In the genomic region with DNA sequence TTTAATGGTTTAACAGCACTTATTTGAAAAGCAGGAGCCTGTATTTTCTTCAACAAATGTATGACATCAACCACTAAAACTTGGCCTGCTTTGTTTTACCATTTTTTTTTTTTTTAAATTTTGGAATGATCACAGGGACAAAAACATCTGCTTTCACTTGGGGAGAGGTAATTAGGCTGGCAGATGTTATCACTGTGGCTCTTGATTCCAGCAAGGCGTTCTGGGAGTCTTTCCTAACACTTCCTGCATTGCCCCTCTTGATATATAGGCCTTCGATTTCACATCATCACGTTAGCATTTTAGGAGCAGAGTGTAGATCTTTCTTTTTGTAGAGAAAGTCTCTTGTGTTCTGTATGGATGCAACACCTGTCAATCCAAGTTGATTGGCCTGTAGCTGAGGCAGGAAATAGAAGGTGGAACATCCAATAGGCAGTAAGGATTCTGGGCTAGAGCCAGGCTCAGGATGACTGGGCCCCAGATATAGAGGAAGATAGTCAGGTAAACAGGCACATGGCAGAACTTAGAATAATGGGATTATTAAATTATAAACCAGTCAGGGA, we compare ENCODE assay signal across 28 mouse cellular contexts. TPM values are rescaled to one million over a fixed set of nuclear protein-coding genes. Genes with fewer than 3 reads are reported as not detected.
DNase-seq lines count a peak whose midpoint lies in the region; ATAC-seq and TF ChIP-seq lines count a peak whose summit lies in the region.
"Had no signal": no experiment of that assay in that cellular context is flagged by ENCODE, and none has a peak within 500 bp of the region (broad histone marks: within the 10 kb centered on the region; RNA-seq: fewer than 3 reads in every experiment).

No protein-coding gene starts in this region.

- H3K36me3 ChIP-seq in MEL (ENCODE audit: control insufficient read depth in 1 of 2, insufficient read depth in 2 of 2, low read length in 2 of 2), result no peaks in the 10 kb centered on the region
- peaks cover 67% of the 10 kb centered on the region for H3K36me3 ChIP-seq in hindbrain, embryonic 13.5 days
- H3K36me3 ChIP-seq: embryonic facial prominence, embryonic 15.5 days; stomach, embryonic 15.5 days had no signal

- H3K9me3 ChIP-seq in MEL (replicated peaks; ENCODE audit: insufficient read depth, low read length), result no peaks in the 10 kb centered on the region
- no peaks in the 10 kb centered on the region for H3K9me3 ChIP-seq in hindbrain, embryonic 13.5 days
- H3K9me3 ChIP-seq: embryonic facial prominence, embryonic 15.5 days; stomach, embryonic 15.5 days had no signal

- H3K4me2 ChIP-seq in hindbrain, embryonic 13.5 days, result no peak overlapping the region
- H3K4me2 ChIP-seq: embryonic facial prominence, embryonic 15.5 days; liver, embryonic 11.5 days; stomach, embryonic 15.5 days had no signal

- TF ChIP-seq POLR2A in MEL (IDR thresholded peaks at IDR 0.05; ENCODE audit: control insufficient read depth in 1 of 2, insufficient read depth in 1 of 2, low read depth in 1 of 2, low read length in 2 of 2, poor library complexity in 1 of 2), result no peak

- ATAC-seq in hindbrain, embryonic 13.5 days (ENCODE audit: low FRiP score), result no peak
- ATAC-seq: activated CD4-positive, CD25-positive, alpha-beta regulatory T cell, adult 4 months had no signal

- intact Hi-C loops in gastrocnemius, adult 2 months (cut with DNase I), result no loop called here
- intact Hi-C loops in gastrocnemius, postnatal 36 days (cut with DNase I), result no loop called here

- no peaks in the 10 kb centered on the region; a peak in 1 of 4 replicates for H3K27me3 ChIP-seq in MEL (ENCODE audit: control insufficient read depth in 1 of 2, insufficient read depth in 2 of 2, low read length in 2 of 2)
- H3K27me3 ChIP-seq in hindbrain, embryonic 13.5 days, result peaks cover 26% of the 10 kb centered on the region

- TF ChIP-seq RAD21 in MEL (IDR thresholded peaks at IDR 0.05; ENCODE audit: low read depth, low read length), result no peak

- H3K79me2 ChIP-seq in MEL (ENCODE audit: control insufficient read depth, insufficient read depth, low read length, poor library complexity), result no peaks in the 10 kb centered on the region

- H3K4me3 ChIP-seq in gastrocnemius, adult 2 months, result no peak overlapping the region
- H3K4me3 ChIP-seq in MEL (ENCODE audit: control insufficient read depth in 1 of 2, insufficient read depth in 1 of 2, low read depth in 2 of 2, low read length in 2 of 2), result no peak overlapping the region
- no peak overlapping the region for H3K4me3 ChIP-seq in hindbrain, embryonic 13.5 days
- H3K4me3 ChIP-seq: embryonic facial prominence, embryonic 15.5 days; stomach, embryonic 15.5 days had no signal

- no peaks in the 10 kb centered on the region for H3K4me1 ChIP-seq in MEL (ENCODE audit: control insufficient read depth in 1 of 2, insufficient read depth in 2 of 2, low read length in 2 of 2)
- peaks cover 7% of the 10 kb centered on the region for H3K4me1 ChIP-seq in hindbrain, embryonic 13.5 days (replicated peaks)

- no peak overlapping the region for H3K9ac ChIP-seq in MEL (ENCODE audit: control insufficient read depth, low read depth, low read length, poor library complexity, severe bottlenecking)
- no peak overlapping the region for H3K9ac ChIP-seq in hindbrain, embryonic 13.5 days
- H3K9ac ChIP-seq: embryonic facial prominence, embryonic 15.5 days; stomach, embryonic 15.5 days had no signal

- no peak for DNase-seq in gastrocnemius, adult 2 months
- DNase-seq in gastrocnemius, postnatal 36 days, result no peak
- DNase-seq in MEL (ENCODE audit: low read depth, low spot score) (peak; percentile 4), ZHBTc4 (ENCODE audit: low read depth, low spot score) (peak; percentile 72)
- DNase-seq in thymus, postnatal 25 days, result no peak
- no peak for DNase-seq in left cerebral cortex, adult 8-10 months (ENCODE audit: low spot score in 2 of 2)
- DNase-seq: adrenal gland, postnatal 14 days; cerebellum, postnatal 25 days; gastrocnemius, postnatal 10 days; kidney, adult 18-20 months; kidney, postnatal 10 days; left cerebral cortex, postnatal 4 days; lung, adult 18-20 months; right cerebral cortex, postnatal 14 days; thymus, adult 18-20 months had no signal

- peak overlapping the region; percentile 20; the same call in 1 of the 2 replicates for H3K27ac ChIP-seq in gastrocnemius, adult 2 months
- H3K27ac ChIP-seq in MEL (ENCODE audit: control insufficient read depth, low read depth, low read length), result no peak overlapping the region
- H3K27ac ChIP-seq in hindbrain, embryonic 13.5 days, result no peak overlapping the region
- H3K27ac ChIP-seq: embryonic facial prominence, embryonic 15.5 days; stomach, embryonic 15.5 days had no signal

- 75% methylated on average over 3 of the region's 3 CpGs for WGBS in hindbrain, embryonic 13.5 days

- TF ChIP-seq CTCF in gastrocnemius, adult 2 months (IDR thresholded peaks at IDR 0.05), result no peak
- no peak for TF ChIP-seq CTCF in MEL (IDR thresholded peaks at IDR 0.05 in 2 of 3, conservative IDR thresholded peaks at IDR 0.05 in 1 of 3; ENCODE audit: control insufficient read depth in 1 of 3, insufficient read depth in 1 of 3, low read depth in 2 of 3, low read length in 3 of 3, poor library complexity in 1 of 3, severe bottlenecking in 1 of 3)

- no peak for TF ChIP-seq EP300 in MEL (IDR thresholded peaks at IDR 0.05; ENCODE audit: low read depth in 1 of 2, low read length in 2 of 2)

TF ChIP-seq in MEL, 35 proteins besides CTCF, POLR2A, EP300 and RAD21:
- TF ChIP-seq ETS1 (IDR thresholded peaks at IDR 0.05; ENCODE audit: low read depth, low read length) (no peak), SIN3A (IDR thresholded peaks at IDR 0.05; ENCODE audit: low read length) (no peak), RCOR1 (IDR thresholded peaks at IDR 0.05; ENCODE audit: low read depth, low read length) (no peak), POLR2AphosphoS2 (IDR thresholded peaks at IDR 0.05; ENCODE audit: low read length) (no peak), GABPA (IDR thresholded peaks at IDR 0.05; ENCODE audit: low read depth, low read length) (no peak), TAL1 (IDR thresholded peaks at IDR 0.05; ENCODE audit: low read length) (no peak), TCF12 (IDR thresholded peaks at IDR 0.05; ENCODE audit: low read depth, low read length) (no peak), E2F4 (IDR thresholded peaks at IDR 0.05; ENCODE audit: borderline replicate concordance, low read depth, low read length) (no peak), ZKSCAN1 (IDR thresholded peaks at IDR 0.05; ENCODE audit: low read depth, low read length) (no peak), NELFE (IDR thresholded peaks at IDR 0.05; ENCODE audit: low read depth, low read length) (no peak), ZNF384 (IDR thresholded peaks at IDR 0.05; ENCODE audit: low read depth, low read length) (no peak), MYC (IDR thresholded peaks at IDR 0.05; ENCODE audit: low read depth, low read length) (no peak), MYB (IDR thresholded peaks at IDR 0.05; ENCODE audit: low read depth, low read length) (no peak), USF1 (IDR thresholded peaks at IDR 0.05; ENCODE audit: low read depth, low read length) (no peak), MAFK (IDR thresholded peaks at IDR 0.05; ENCODE audit: borderline replicate concordance, low read depth, low read length) (no peak), MXI1 (IDR thresholded peaks at IDR 0.05; ENCODE audit: low read depth, low read length) (no peak), USF2 (IDR thresholded peaks at IDR 0.05; ENCODE audit: borderline replicate concordance in 1 of 2, insufficient read depth in 1 of 2, low read depth in 1 of 2, low read length in 2 of 2) (no peak), GATA1 (IDR thresholded peaks at IDR 0.05; ENCODE audit: low read depth, low read length) (no peak), MEF2A (IDR thresholded peaks at IDR 0.05; ENCODE audit: extremely low read depth, insufficient replicate concordance, low read depth, low read length, poor library complexity, severe bottlenecking) (no peak)

RNA-seq across cellular contexts. Expression of a gene that starts 14.1 kb away (rescaled TPM):
- under 1 TPM; 0.20 TPM for total RNA-seq in gastrocnemius, adult 2 months (2021)
- total RNA-seq in gastrocnemius, postnatal 36 days (2021), result under 1 TPM; 0.59 to 0.62 TPM
- total RNA-seq in MEL (2012; rRNA removed), result not detected in 2 replicates
- not detected for polyA plus RNA-seq in MEL (2012; ENCODE audit: insufficient read depth in 1 of 2, insufficient read length in 2 of 2, low read depth in 1 of 2, low replicate concordance in 2 of 2, missing spikeins in 1 of 2)
- 100 to 1,000 TPM; 146 to 157 (median 150) TPM for total RNA-seq in left cerebral cortex, adult 8-10 months (2022)
- 121 and 134 TPM in 2 replicates for polyA plus RNA-seq in hindbrain, embryonic 13.5 days (2015; fragmentation: Nextera tagmentation; extraction: Ambion mirVana)
- total RNA-seq: megakaryocyte-erythroid progenitor cell, adult 5-6 weeks; neutrophil, adult 5-6 weeks had no signal
- polyA plus RNA-seq: activated CD4-positive, CD25-positive, alpha-beta regulatory T cell, adult 4 months had no signal

RNA-seq across cellular contexts. Expression of a gene that starts 18.5 kb away (rescaled TPM):
- total RNA-seq in gastrocnemius, adult 2 months (2021), result 10 to 100 TPM in 1 of 2 experiments, 1 to 10 TPM in 1; 1.4 to 10.7 TPM
- total RNA-seq in gastrocnemius, postnatal 36 days (2021), result 1 to 10 TPM; 2.3 to 3.5 TPM
- not detected in 2 replicates for total RNA-seq in MEL (2012; rRNA removed)
- not detected for polyA plus RNA-seq in MEL (2012; ENCODE audit: insufficient read depth in 1 of 2, insufficient read length in 2 of 2, low read depth in 1 of 2, low replicate concordance in 2 of 2, missing spikeins in 1 of 2)
- not detected for total RNA-seq in left cerebral cortex, adult 8-10 months (2022)
- polyA plus RNA-seq in hindbrain, embryonic 13.5 days (2015; fragmentation: Nextera tagmentation; extraction: Ambion mirVana), result not detected in 2 replicates
- total RNA-seq: adrenal gland, postnatal 14 days; gastrocnemius, postnatal 10 days; layer of hippocampus, adult 18-20 months; layer of hippocampus, postnatal 25 days; left cerebral cortex, postnatal 4 days; megakaryocyte-erythroid progenitor cell, adult 5-6 weeks; midbrain, postnatal 0 days; neutrophil, adult 5-6 weeks had no signal
- polyA plus RNA-seq: activated CD4-positive, CD25-positive, alpha-beta regulatory T cell, adult 4 months; brain, embryonic 14.5 days; embryonic facial prominence, embryonic 15.5 days; heart, postnatal 0 days; hindbrain, embryonic 11.5 days; liver, embryonic 11.5 days; midbrain, postnatal 0 days; stomach, embryonic 15.5 days had no signal

RNA-seq across cellular contexts. Expression of a gene that starts 24.3 kb away (rescaled TPM):
- total RNA-seq in gastrocnemius, adult 2 months (2021), result 10 to 100 TPM; 27.1 to 43.3 TPM
- total RNA-seq in gastrocnemius, postnatal 36 days (2021), result 10 to 100 TPM; 22.0 to 28.9 TPM
- not detected in 2 replicates for total RNA-seq in MEL (2012; rRNA removed)
- polyA plus RNA-seq in MEL (2012; ENCODE audit: insufficient read depth in 1 of 2, insufficient read length in 2 of 2, low read depth in 1 of 2, low replicate concordance in 2 of 2, missing spikeins in 1 of 2), result not detected
- total RNA-seq in left cerebral cortex, adult 8-10 months (2022), result 100 to 1,000 TPM in 1 of 4 experiments, 10 to 100 TPM in 3; 90.7 to 103 (median 99.6) TPM
- 3.8 and 4.8 TPM in 2 replicates for polyA plus RNA-seq in hindbrain, embryonic 13.5 days (2015; fragmentation: Nextera tagmentation; extraction: Ambion mirVana)
- total RNA-seq: megakaryocyte-erythroid progenitor cell, adult 5-6 weeks; neutrophil, adult 5-6 weeks had no signal
- polyA plus RNA-seq: activated CD4-positive, CD25-positive, alpha-beta regulatory T cell, adult 4 months had no signal

Comparison
In these comparisons a context has a peak if more than half of its experiments do, and no peak if none do; other contexts are left out.
1. DNase-seq: peak in MEL (single experiment) and ZHBTc4 (single experiment); none in gastrocnemius, adult 2 months (single experiment), gastrocnemius, postnatal 36 days (0 of 2), thymus, postnatal 25 days (single experiment) and left cerebral cortex, adult 8-10 months (0 of 2).
2. RNA of a gene that starts 14.1 kb away (total RNA-seq): 146 to 157 TPM in left cerebral cortex, adult 8-10 months; 0.59 to 0.62 TPM in gastrocnemius, postnatal 36 days, 0.20 TPM in gastrocnemius, adult 2 months and not detected in MEL; every median in the first group is over 10 times any median in the second.
3. RNA of a gene that starts 24.3 kb away (total RNA-seq): 90.7 to 103 TPM in left cerebral cortex, adult 8-10 months, 27.1 to 43.3 TPM in gastrocnemius, adult 2 months and 22.0 to 28.9 TPM in gastrocnemius, postnatal 36 days; not detected in MEL; every median in the first group is over 10 times any median in the second.